19 mouse cellular contexts compared by ENCODE assay signal in genomic region chr16:23517230-23517629, GRCm38 (mm10). TPM values are rescaled to one million over a fixed set of nuclear protein-coding genes. Genes with fewer than 3 reads are reported as not detected.
DNase-seq lines count a peak whose midpoint lies in the region; ATAC-seq and TF ChIP-seq lines count a peak whose summit lies in the region.
"Had no signal": no experiment of that assay in that cellular context is flagged by ENCODE, and none has a peak within 500 bp of the region (broad histone marks: within the 10 kb centered on the region; RNA-seq: fewer than 3 reads in every experiment).

No protein-coding gene starts in this region.

- no peak overlapping the region for H3K9ac ChIP-seq in forebrain, embryonic 12.5 days
- H3K9ac ChIP-seq in forebrain, embryonic 11.5 days (ENCODE audit: low read length) = no peak overlapping the region
- H3K9ac ChIP-seq in hindbrain, embryonic 14.5 days = no peak overlapping the region
- H3K9ac ChIP-seq in midbrain, embryonic 15.5 days = no peak overlapping the region
- H3K9ac ChIP-seq: lung, embryonic 14.5 days had no signal

- peak overlapping the region; percentile 79; the same call in 1 of the 2 replicates for H3K27ac ChIP-seq in forebrain, embryonic 12.5 days
- H3K27ac ChIP-seq in forebrain, embryonic 11.5 days (ENCODE audit: low read depth, low read length) = no peak overlapping the region
- peak overlapping the region; percentile 58; the same call in 1 of the 2 replicates for H3K27ac ChIP-seq in left cerebral cortex, adult 2 months
- H3K27ac ChIP-seq in hindbrain, embryonic 14.5 days = peak overlapping the region; percentile 77; the same call in 1 of the 2 replicates
- no peak overlapping the region for H3K27ac ChIP-seq in midbrain, embryonic 15.5 days
- H3K27ac ChIP-seq: macrophage had no signal

- no peaks in the 10 kb centered on the region for H3K27me3 ChIP-seq in forebrain, embryonic 12.5 days
- no peaks in the 10 kb centered on the region for H3K27me3 ChIP-seq in forebrain, embryonic 11.5 days (ENCODE audit: control insufficient read depth, insufficient read depth, low read length)
- no peaks in the 10 kb centered on the region for H3K27me3 ChIP-seq in hindbrain, embryonic 14.5 days (ENCODE audit: control insufficient read depth, insufficient read depth, low read length)
- no peaks in the 10 kb centered on the region for H3K27me3 ChIP-seq in midbrain, embryonic 15.5 days (replicated peaks)

- H3K4me3 ChIP-seq in forebrain, embryonic 12.5 days (replicated peaks) = no peak overlapping the region
- H3K4me3 ChIP-seq in forebrain, embryonic 11.5 days (ENCODE audit: low read depth, low read length) = no peak overlapping the region
- H3K4me3 ChIP-seq in left cerebral cortex, adult 2 months = no peak overlapping the region
- H3K4me3 ChIP-seq in hindbrain, embryonic 14.5 days (replicated peaks; ENCODE audit: low read length) = 0 out of 2 replicates have a peak overlapping the region, but pooled peaks have one; percentile 12
- no peak overlapping the region for H3K4me3 ChIP-seq in midbrain, embryonic 15.5 days
- H3K4me3 ChIP-seq: erythroblast, embryonic 14.5 days had no signal

- ATAC-seq in forebrain, embryonic 12.5 days (ENCODE audit: low FRiP score) = no peak
- no peak for ATAC-seq in forebrain, embryonic 11.5 days (replicated peaks; ENCODE audit: low FRiP score)
- no peak for ATAC-seq in hindbrain, embryonic 14.5 days (ENCODE audit: low FRiP score)
- ATAC-seq in midbrain, embryonic 15.5 days (replicated peaks) = no peak
- ATAC-seq: CD4-positive, CD25-positive, alpha-beta regulatory T cell, adult 4 months had no signal

- H3K9me3 ChIP-seq in forebrain, embryonic 12.5 days = no peaks in the 10 kb centered on the region
- H3K9me3 ChIP-seq in forebrain, embryonic 11.5 days (ENCODE audit: control insufficient read depth, low read length) = no peaks in the 10 kb centered on the region
- no peaks in the 10 kb centered on the region for H3K9me3 ChIP-seq in hindbrain, embryonic 14.5 days (ENCODE audit: control insufficient read depth, low read length)
- no peaks in the 10 kb centered on the region for H3K9me3 ChIP-seq in midbrain, embryonic 15.5 days

- peak overlapping the region; percentile 69; the same call in 1 of the 2 replicates for H3K4me2 ChIP-seq in forebrain, embryonic 12.5 days
- H3K4me2 ChIP-seq in forebrain, embryonic 11.5 days (ENCODE audit: low read depth, low read length, severe bottlenecking) = no peak overlapping the region
- peak overlapping the region; percentile 60 for H3K4me2 ChIP-seq in hindbrain, embryonic 14.5 days (replicated peaks)
- peak overlapping the region; percentile 67 for H3K4me2 ChIP-seq in midbrain, embryonic 15.5 days
- H3K4me2 ChIP-seq: lung, embryonic 14.5 days had no signal

- intact Hi-C loops in left cerebral cortex, adult 2 months (cut with DNase I) = loop anchor here (10.0 kb wide), 2 partner anchors 282 to 1538 kb away; no protein-coding TSS in a partner anchor

- 89% methylated on average over 5 of the region's 5 CpGs for WGBS in forebrain, embryonic 12.5 days
- 92% methylated on average over 5 of the region's 5 CpGs for WGBS in forebrain, embryonic 11.5 days
- WGBS in hindbrain, embryonic 14.5 days = 84% methylated on average over 5 of the region's 5 CpGs
- 86% methylated on average over 5 of the region's 5 CpGs for WGBS in midbrain, embryonic 15.5 days

- peaks cover 55% of the 10 kb centered on the region for H3K4me1 ChIP-seq in forebrain, embryonic 12.5 days
- H3K4me1 ChIP-seq in forebrain, embryonic 11.5 days (replicated peaks; ENCODE audit: control insufficient read depth, insufficient read depth, low read length) = peaks cover 3% of the 10 kb centered on the region; the same call in 1 of the 2 replicates
- H3K4me1 ChIP-seq in hindbrain, embryonic 14.5 days (replicated peaks; ENCODE audit: control insufficient read depth, insufficient read depth, low read length) = peaks cover 53% of the 10 kb centered on the region
- peaks cover 46% of the 10 kb centered on the region for H3K4me1 ChIP-seq in midbrain, embryonic 15.5 days

- no peak for TF ChIP-seq CTCF in left cerebral cortex, adult 2 months (IDR thresholded peaks at IDR 0.05)

- H3K36me3 ChIP-seq in forebrain, embryonic 12.5 days (replicated peaks) = peaks cover 15% of the 10 kb centered on the region
- no peaks in the 10 kb centered on the region; the same call in 1 of the 2 replicates for H3K36me3 ChIP-seq in forebrain, embryonic 11.5 days (ENCODE audit: control insufficient read depth, insufficient read depth, low read length)
- H3K36me3 ChIP-seq in hindbrain, embryonic 14.5 days (replicated peaks; ENCODE audit: control insufficient read depth, insufficient read depth) = peaks cover 8% of the 10 kb centered on the region; the same call in 1 of the 2 replicates
- no peaks in the 10 kb centered on the region for H3K36me3 ChIP-seq in midbrain, embryonic 15.5 days (replicated peaks)
- H3K36me3 ChIP-seq: G1E had no signal

- DNase-seq in forebrain, embryonic 11.5 days (ENCODE audit: low spot score) = no peak
- DNase-seq in left cerebral cortex, adult 2 months (ENCODE audit: extremely low spot score in 1 of 2, low spot score in 2 of 2) = no peak
- DNase-seq in left cerebral cortex, adult 18-20 months (ENCODE audit: low spot score in 2 of 2) = no peak
- DNase-seq in hindbrain, embryonic 14.5 days (ENCODE audit: low spot score) = no peak
- no peak for DNase-seq in ovary, adult 18-20 months (ENCODE audit: low spot score)
- no peak for DNase-seq in layer of hippocampus, postnatal 14 days (ENCODE audit: low spot score in 2 of 2)
- DNase-seq: cerebellum, adult 2 months; kidney, adult 18-20 months; right cerebral cortex, adult 18-20 months; thymus, adult 18-20 months had no signal

RNA-seq across cellular contexts. Expression of gene Rtp4, which starts 2.9 kb away (rescaled TPM):
- 2.0 and 2.5 TPM in 2 replicates for polyA plus RNA-seq in forebrain, embryonic 12.5 days (2016; fragmentation: Nextera tagmentation; extraction: Ambion mirVana)
- 1.7 and 2.2 TPM in 2 replicates for polyA plus RNA-seq in forebrain, embryonic 11.5 days (2014; fragmentation: Nextera tagmentation; extraction: Ambion mirVana)
- total RNA-seq in left cerebral cortex, adult 2 months (2021) = 1 to 10 TPM; 1.7 to 2.4 TPM
- total RNA-seq in left cerebral cortex, adult 18-20 months (2021) = 1 to 10 TPM in 1 of 2 experiments, under 1 TPM in 1; 0.95 to 1.1 TPM
- 4.0 and 4.6 TPM in 2 replicates for polyA plus RNA-seq in hindbrain, embryonic 14.5 days (2014; fragmentation: Nextera tagmentation; extraction: Ambion mirVana)
- polyA plus RNA-seq in midbrain, embryonic 15.5 days (2015; fragmentation: Nextera tagmentation; extraction: Ambion mirVana) = 3.8 and 5.2 TPM in 2 replicates
- 1 to 10 TPM in 1 of 2 experiments, under 1 TPM in 1; 0.69 to 1.4 TPM for total RNA-seq in layer of hippocampus, postnatal 14 days (2021)
- polyA plus RNA-seq: G1E had no signal

RNA-seq across cellular contexts. Expression of gene Masp1, which starts 3.4 kb away (rescaled TPM):
- 37.1 and 42.4 TPM in 2 replicates for polyA plus RNA-seq in forebrain, embryonic 12.5 days (2016; fragmentation: Nextera tagmentation; extraction: Ambion mirVana)
- 19.5 and 22.7 TPM in 2 replicates for polyA plus RNA-seq in forebrain, embryonic 11.5 days (2014; fragmentation: Nextera tagmentation; extraction: Ambion mirVana)
- 10 to 100 TPM; 12.6 to 14.6 TPM for total RNA-seq in left cerebral cortex, adult 2 months (2021)
- 10 to 100 TPM; 11.6 to 13.7 TPM for total RNA-seq in left cerebral cortex, adult 18-20 months (2021)
- polyA plus RNA-seq in hindbrain, embryonic 14.5 days (2014; fragmentation: Nextera tagmentation; extraction: Ambion mirVana) = 26.2 and 27.0 TPM in 2 replicates
- polyA plus RNA-seq in midbrain, embryonic 15.5 days (2015; fragmentation: Nextera tagmentation; extraction: Ambion mirVana) = 30.9 and 31.1 TPM in 2 replicates
- 10 to 100 TPM; 18.8 to 19.3 TPM for total RNA-seq in layer of hippocampus, postnatal 14 days (2021)
- total RNA-seq: common myeloid progenitor, adult 5-6 weeks; granulocyte monocyte progenitor cell, adult 5-6 weeks had no signal
- polyA plus RNA-seq: CD4-positive, CD25-positive, alpha-beta regulatory T cell, adult 4 months; erythroblast, embryonic 14.5 days; G1E had no signal

Comparison
In these comparisons a context has a peak if more than half of its experiments do, and no peak if none do; other contexts are left out.
1. H3K27ac ChIP-seq: peak in forebrain, embryonic 12.5 days (single experiment), left cerebral cortex, adult 2 months (single experiment) and hindbrain, embryonic 14.5 days (single experiment); none in forebrain, embryonic 11.5 days (single experiment) and midbrain, embryonic 15.5 days (single experiment).